Mouse (Mus musculus): Measurements from ENCODE around the gene Gpx4. TPM values are rescaled to one million over a fixed set of nuclear protein-coding genes. Genes with fewer than 3 reads are reported as not detected.

The Gpx4 gene
- polyA plus RNA-seq, 1 experiment, result not detected

GRCm38 (mm10) chr10:80020603-80021319 is 26.2 kb upstream of the Gpx4 start:
- Histone ChIP-seq H3K27ac (ENCODE audit: insufficient read depth, low read depth, low read length) (no peak overlapping the region), H3K4me1 (ENCODE audit: control insufficient read depth, insufficient read depth, low read length) (peaks cover 3% of the 10 kb centered on the region), H3K4me3 (ENCODE audit: insufficient read depth, low read depth, low read length) (no peak overlapping the region)
- WGBS, result 83% methylated on average over 18 of the region's 18 CpGs
- no peak for TF ChIP-seq CTCF (IDR thresholded peaks at IDR 0.05; ENCODE audit: insufficient read depth, low read depth, low read length)
- TF ChIP-seq POLR2A (IDR thresholded peaks at IDR 0.05; ENCODE audit: insufficient read depth, low read depth, low read length), result no peak

GRCm38 (mm10) chr10:80021320-80021641 is 25.7 kb upstream of the Gpx4 start:
- no peak overlapping the region for H3K27ac ChIP-seq (ENCODE audit: insufficient read depth, low read depth, low read length)
- no peak overlapping the region for H3K4me3 ChIP-seq (ENCODE audit: insufficient read depth, low read depth, low read length)
- TF ChIP-seq CTCF (IDR thresholded peaks at IDR 0.05; ENCODE audit: insufficient read depth, low read depth, low read length) (no peak), POLR2A (IDR thresholded peaks at IDR 0.05; ENCODE audit: insufficient read depth, low read depth, low read length) (no peak)
- WGBS, result 89% methylated on average over 13 of the region's 13 CpGs
- peaks cover 3% of the 10 kb centered on the region for H3K4me1 ChIP-seq (ENCODE audit: control insufficient read depth, insufficient read depth, low read length)

- 82% methylated on average over 12 of the region's 12 CpGs for WGBS
- no peak overlapping the region for H3K4me3 ChIP-seq (ENCODE audit: insufficient read depth, low read depth, low read length)
- H3K27ac ChIP-seq (ENCODE audit: insufficient read depth, low read depth, low read length), result no peak overlapping the region
- TF ChIP-seq POLR2A (IDR thresholded peaks at IDR 0.05; ENCODE audit: insufficient read depth, low read depth, low read length) (no peak), CTCF (IDR thresholded peaks at IDR 0.05; ENCODE audit: insufficient read depth, low read depth, low read length) (no peak)
- peaks cover 3% of the 10 kb centered on the region for H3K4me1 ChIP-seq (ENCODE audit: control insufficient read depth, insufficient read depth, low read length)
These were observed 24.8 kb upstream of the Gpx4 start for GRCm38 (mm10) chr10:80022164-80022563.

DNA sequence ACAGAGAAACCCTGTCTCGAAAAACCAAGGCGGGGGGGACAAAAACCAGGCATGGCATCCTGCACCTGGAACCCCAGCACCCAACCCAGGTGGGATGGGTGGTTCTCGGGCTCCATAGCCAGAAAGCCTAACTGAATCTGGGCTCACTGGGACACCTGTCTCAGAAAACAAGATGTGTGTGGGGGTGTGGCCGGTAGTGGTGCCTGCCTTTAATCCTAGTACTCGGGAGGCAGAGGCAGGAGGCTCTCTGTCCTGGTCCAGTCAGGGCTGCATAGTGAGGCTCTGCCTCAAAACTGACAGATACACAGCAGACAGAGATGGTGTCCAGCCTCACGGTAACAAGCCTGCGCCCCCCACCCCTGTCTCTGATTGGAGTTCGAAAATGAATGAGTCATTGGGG is 24.2 kb upstream of the Gpx4 start:
- TF ChIP-seq CTCF (IDR thresholded peaks at IDR 0.05; ENCODE audit: insufficient read depth, low read depth, low read length), result no peak
- TF ChIP-seq POLR2A (IDR thresholded peaks at IDR 0.05; ENCODE audit: insufficient read depth, low read depth, low read length), result no peak
- no peak overlapping the region for H3K27ac ChIP-seq (ENCODE audit: insufficient read depth, low read depth, low read length)
- WGBS, result 90% methylated on average over 8 of the region's 8 CpGs
- no peak overlapping the region for H3K4me3 ChIP-seq (ENCODE audit: insufficient read depth, low read depth, low read length)
- H3K4me1 ChIP-seq (ENCODE audit: control insufficient read depth, insufficient read depth, low read length), result peaks cover 3% of the 10 kb centered on the region

DNA sequence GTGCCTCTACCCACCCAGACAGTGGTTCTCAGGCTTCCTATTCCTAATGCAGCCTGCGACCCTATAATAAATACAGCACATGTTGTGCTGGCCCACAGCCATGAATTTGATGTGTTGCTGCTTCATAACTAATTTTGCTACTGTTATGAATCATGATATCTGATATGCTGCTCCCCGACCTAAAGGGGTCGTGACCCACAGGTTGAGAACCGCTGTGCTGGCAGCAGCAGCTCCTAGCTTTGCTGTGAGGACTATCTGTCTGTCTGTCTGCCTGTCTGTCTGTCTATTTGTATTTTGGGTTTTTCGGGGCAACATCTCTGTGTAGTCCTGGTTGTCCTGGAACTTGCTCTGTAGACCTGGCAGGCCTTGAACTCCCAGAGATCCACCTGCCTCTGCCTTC is 23.2 kb upstream of the Gpx4 start:
- TF ChIP-seq POLR2A (IDR thresholded peaks at IDR 0.05; ENCODE audit: insufficient read depth, low read depth, low read length) (no peak), CTCF (IDR thresholded peaks at IDR 0.05; ENCODE audit: insufficient read depth, low read depth, low read length) (no peak)
- WGBS, result 80% methylated on average over 5 of the region's 5 CpGs
- Histone ChIP-seq H3K4me1 (ENCODE audit: control insufficient read depth, insufficient read depth, low read length) (peaks cover 3% of the 10 kb centered on the region), H3K27ac (ENCODE audit: insufficient read depth, low read depth, low read length) (no peak overlapping the region), H3K4me3 (ENCODE audit: insufficient read depth, low read depth, low read length) (no peak overlapping the region)

GRCm38 (mm10) chr10:80024229-80025043 is 22.5 kb upstream of the Gpx4 start:
- Histone ChIP-seq H3K4me1 (ENCODE audit: control insufficient read depth, insufficient read depth, low read length) (peaks cover 3% of the 10 kb centered on the region), H3K4me3 (ENCODE audit: insufficient read depth, low read depth, low read length) (no peak overlapping the region), H3K27ac (ENCODE audit: insufficient read depth, low read depth, low read length) (no peak overlapping the region)
- TF ChIP-seq POLR2A (IDR thresholded peaks at IDR 0.05; ENCODE audit: insufficient read depth, low read depth, low read length), result no peak
- no peak for TF ChIP-seq CTCF (IDR thresholded peaks at IDR 0.05; ENCODE audit: insufficient read depth, low read depth, low read length)
- WGBS, result 76% methylated on average over 15 of the region's 15 CpGs

DNA sequence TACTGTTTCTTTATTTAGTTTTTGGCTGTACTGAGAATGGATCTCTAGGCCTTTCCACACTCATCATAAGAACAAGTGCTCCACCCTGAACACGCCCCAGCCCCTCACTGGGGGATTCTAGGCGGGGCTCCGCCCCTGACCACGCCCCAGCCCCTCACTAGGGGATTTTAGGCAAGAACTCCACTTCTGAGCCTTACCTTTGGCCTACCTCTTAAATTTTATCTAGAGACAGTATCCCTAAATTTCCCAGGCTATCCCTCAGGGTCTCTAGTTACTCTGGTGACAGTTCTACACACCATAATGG is 22.0 kb upstream of the Gpx4 start:
- Histone ChIP-seq H3K4me1 (ENCODE audit: control insufficient read depth, insufficient read depth, low read length) (peaks cover 2% of the 10 kb centered on the region), H3K4me3 (ENCODE audit: insufficient read depth, low read depth, low read length) (no peak overlapping the region), H3K27ac (ENCODE audit: insufficient read depth, low read depth, low read length) (no peak overlapping the region)
- 66% methylated on average over 4 of the region's 4 CpGs for WGBS
- TF ChIP-seq CTCF (IDR thresholded peaks at IDR 0.05; ENCODE audit: insufficient read depth, low read depth, low read length) (no peak), POLR2A (IDR thresholded peaks at IDR 0.05; ENCODE audit: insufficient read depth, low read depth, low read length) (no peak)

- H3K4me3 ChIP-seq (ENCODE audit: insufficient read depth, low read depth, low read length), result no peak overlapping the region
- WGBS, result 75% methylated on average over 10 of the region's 10 CpGs
- H3K27ac ChIP-seq (ENCODE audit: insufficient read depth, low read depth, low read length), result no peak overlapping the region
- TF ChIP-seq POLR2A (IDR thresholded peaks at IDR 0.05; ENCODE audit: insufficient read depth, low read depth, low read length), result no peak
- no peak for TF ChIP-seq CTCF (IDR thresholded peaks at IDR 0.05; ENCODE audit: insufficient read depth, low read depth, low read length)
- no peaks in the 10 kb centered on the region for H3K4me1 ChIP-seq (ENCODE audit: control insufficient read depth, insufficient read depth, low read length)
These were observed 21.5 kb upstream of the Gpx4 start for GRCm38 (mm10) chr10:80025463-80025862.

DNA sequence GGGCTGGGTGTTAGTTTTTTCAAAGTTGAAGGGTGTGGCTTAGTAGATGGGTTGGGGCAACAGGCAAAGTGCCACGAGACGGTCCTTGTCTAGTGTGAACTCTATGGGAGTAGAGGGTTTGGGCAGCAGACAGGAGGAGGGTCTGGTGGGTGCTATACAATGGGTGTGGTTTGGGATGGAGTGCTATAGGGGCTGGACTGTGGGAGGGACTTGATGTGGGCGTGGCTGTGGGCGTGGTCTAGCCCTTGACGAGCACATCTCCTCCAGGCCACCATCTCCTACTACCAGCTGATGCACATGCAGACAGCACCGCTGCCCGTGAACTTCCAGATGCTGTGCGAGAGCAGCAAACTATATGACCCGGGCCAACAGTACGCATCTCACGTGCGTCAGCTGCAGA is 21.1 kb upstream of the Gpx4 start:
- no peak overlapping the region for H3K27ac ChIP-seq (ENCODE audit: insufficient read depth, low read depth, low read length)
- TF ChIP-seq CTCF (IDR thresholded peaks at IDR 0.05; ENCODE audit: insufficient read depth, low read depth, low read length), result no peak
- TF ChIP-seq POLR2A (IDR thresholded peaks at IDR 0.05; ENCODE audit: insufficient read depth, low read depth, low read length), result no peak
- H3K4me1 ChIP-seq (ENCODE audit: control insufficient read depth, insufficient read depth, low read length), result no peaks in the 10 kb centered on the region
- WGBS, result 66% methylated on average over 12 of the region's 12 CpGs
- H3K4me3 ChIP-seq (ENCODE audit: insufficient read depth, low read depth, low read length), result no peak overlapping the region

Measured in olfactory bulb, adult 2 months (tissue).